Mouse (Mus musculus) lung, postnatal 0 days (tissue): ENCODE measurements at regions not wholly inside any gene's neighbourhood (a gene's known extent, or its start where the extent isn't known, plus 50 kb on each side); places are given as distances from the start of the nearest gene placed in this dataset.

ENCODE experiments used
- CTCF ChIP-seq: IDR thresholded peaks from 2 replicates; pipeline ENCODE4 v1.5.1; 2016; ENCODE audit warnings: antibody characterized with exemption, mild to moderate bottlenecking
- EP300 ChIP-seq: IDR thresholded peaks from 2 replicates; pipeline ENCODE4 v1.6.1; 2016; ENCODE audit warnings: antibody characterized with exemption, mild to moderate bottlenecking, control low read depth

GRCm38 (mm10) chr3:19902226-19902625 is 54.6 kb upstream of the Cp start:
- no peak for TF ChIP-seq CTCF
- no peak for TF ChIP-seq EP300
